Comparison of ENCODE assay signal across 28 mouse cellular contexts in genomic region chr10:19053524-19053923, GRCm38 (mm10). TPM values are rescaled to one million over a fixed set of nuclear protein-coding genes. Genes with fewer than 3 reads are reported as not detected.
DNase-seq lines count a peak whose midpoint lies in the region; ATAC-seq and TF ChIP-seq lines count a peak whose summit lies in the region.
"Had no signal": no experiment of that assay in that cellular context is flagged by ENCODE, and none has a peak within 500 bp of the region (broad histone marks: within the 10 kb centered on the region; RNA-seq: fewer than 3 reads in every experiment).

No protein-coding gene starts in this region.

- H3K79me2 ChIP-seq in macrophage (ENCODE audit: inconsistent target) = no peaks in the 10 kb centered on the region

- no peaks in the 10 kb centered on the region for H3K36me3 ChIP-seq in lung, postnatal 0 days (ENCODE audit: insufficient read depth, low read length)
- no peaks in the 10 kb centered on the region for H3K36me3 ChIP-seq in macrophage (ENCODE audit: inconsistent target)
- no peaks in the 10 kb centered on the region for H3K36me3 ChIP-seq in heart, embryonic 10.5 days
- no peaks in the 10 kb centered on the region for H3K36me3 ChIP-seq in midbrain, embryonic 14.5 days (ENCODE audit: control insufficient read depth, insufficient read depth, low read length)
- H3K36me3 ChIP-seq: embryonic facial prominence, embryonic 13.5 days; heart, embryonic 13.5 days; hindbrain, embryonic 15.5 days; liver, embryonic 12.5 days; midbrain, embryonic 13.5 days; neural tube, embryonic 13.5 days had no signal

- TF ChIP-seq CTCF in lung, postnatal 0 days (IDR thresholded peaks at IDR 0.05) = no peak

- H3K4me1 ChIP-seq in lung, postnatal 0 days (ENCODE audit: insufficient read depth, low read depth, low read length) = no peaks in the 10 kb centered on the region
- H3K4me1 ChIP-seq in heart, embryonic 10.5 days = no peaks in the 10 kb centered on the region
- no peaks in the 10 kb centered on the region for H3K4me1 ChIP-seq in midbrain, embryonic 14.5 days (ENCODE audit: control insufficient read depth, insufficient read depth, low read length)
- H3K4me1 ChIP-seq: embryonic facial prominence, embryonic 13.5 days; forebrain, embryonic 13.5 days; heart, embryonic 13.5 days; hindbrain, embryonic 15.5 days; liver, embryonic 12.5 days; midbrain, embryonic 13.5 days; neural tube, embryonic 13.5 days had no signal

- no peaks in the 10 kb centered on the region for H3K9me3 ChIP-seq in lung, postnatal 0 days (ENCODE audit: low read length)
- H3K9me3 ChIP-seq in heart, embryonic 10.5 days = no peaks in the 10 kb centered on the region
- no peaks in the 10 kb centered on the region for H3K9me3 ChIP-seq in midbrain, embryonic 14.5 days (ENCODE audit: control insufficient read depth, low read length)
- H3K9me3 ChIP-seq: embryonic facial prominence, embryonic 13.5 days; forebrain, embryonic 13.5 days; heart, embryonic 13.5 days; hindbrain, embryonic 15.5 days; liver, embryonic 12.5 days; megakaryocyte, embryonic 14.5 days; midbrain, embryonic 13.5 days; neural tube, embryonic 13.5 days had no signal

- no peak overlapping the region for H3K9ac ChIP-seq in lung, postnatal 0 days (replicated peaks; ENCODE audit: low read depth)
- H3K9ac ChIP-seq in midbrain, embryonic 14.5 days (replicated peaks; ENCODE audit: low read length) = no peak overlapping the region
- H3K9ac ChIP-seq: embryonic facial prominence, embryonic 13.5 days; forebrain, embryonic 13.5 days; heart, embryonic 13.5 days; hindbrain, embryonic 15.5 days; liver, embryonic 12.5 days; lung, embryonic 14.5 days; midbrain, embryonic 13.5 days; neural tube, embryonic 13.5 days had no signal

- no peak overlapping the region for H3K4me3 ChIP-seq in lung, postnatal 0 days (ENCODE audit: low read depth, low read length)
- no peak overlapping the region for H3K4me3 ChIP-seq in macrophage (ENCODE audit: inconsistent target)
- no peak overlapping the region for H3K4me3 ChIP-seq in heart, embryonic 10.5 days
- H3K4me3 ChIP-seq in midbrain, embryonic 14.5 days (replicated peaks; ENCODE audit: low read depth, low read length) = no peak overlapping the region
- H3K4me3 ChIP-seq: embryonic facial prominence, embryonic 13.5 days; erythroblast, embryonic 14.5 days; forebrain, embryonic 13.5 days; heart, embryonic 13.5 days; hindbrain, embryonic 15.5 days; liver, embryonic 12.5 days; megakaryocyte, embryonic 14.5 days; midbrain, embryonic 13.5 days; neural tube, embryonic 13.5 days had no signal

- no peaks in the 10 kb centered on the region for H3K27me3 ChIP-seq in lung, postnatal 0 days (replicated peaks; ENCODE audit: insufficient read depth, low read length)
- H3K27me3 ChIP-seq in heart, embryonic 10.5 days (ENCODE audit: insufficient read depth, poor library complexity, severe bottlenecking) = no peaks in the 10 kb centered on the region
- no peaks in the 10 kb centered on the region for H3K27me3 ChIP-seq in midbrain, embryonic 14.5 days (ENCODE audit: control insufficient read depth, insufficient read depth, low read length)
- H3K27me3 ChIP-seq: embryonic facial prominence, embryonic 13.5 days; forebrain, embryonic 13.5 days; heart, embryonic 13.5 days; hindbrain, embryonic 15.5 days; liver, embryonic 12.5 days; megakaryocyte, embryonic 14.5 days; midbrain, embryonic 13.5 days; neural tube, embryonic 13.5 days had no signal

- no peak overlapping the region for H3K4me2 ChIP-seq in lung, postnatal 0 days (replicated peaks; ENCODE audit: low read depth, low read length)
- no peak overlapping the region for H3K4me2 ChIP-seq in midbrain, embryonic 14.5 days (ENCODE audit: low read length)
- H3K4me2 ChIP-seq: embryonic facial prominence, embryonic 13.5 days; forebrain, embryonic 13.5 days; heart, embryonic 13.5 days; hindbrain, embryonic 15.5 days; liver, embryonic 12.5 days; lung, embryonic 14.5 days; midbrain, embryonic 13.5 days; neural tube, embryonic 13.5 days had no signal

- WGBS in lung, postnatal 0 days = 84% methylated on average over 1 of the region's 1 CpGs
- 0% methylated on average over 1 of the region's 1 CpGs for WGBS in macrophage (ENCODE audit: missing documents)
- 69% methylated on average over 1 of the region's 1 CpGs for WGBS in heart, embryonic 10.5 days
- WGBS in midbrain, embryonic 14.5 days = 62% methylated on average over 1 of the region's 1 CpGs

- no peak for ATAC-seq in lung, postnatal 0 days
- no peak for ATAC-seq in midbrain, embryonic 14.5 days (ENCODE audit: low FRiP score, low TSS enrichment)
- ATAC-seq: forebrain, embryonic 13.5 days; liver, embryonic 12.5 days; midbrain, embryonic 13.5 days had no signal

- H3K27ac ChIP-seq in lung, postnatal 0 days (ENCODE audit: low read length) = no peak overlapping the region
- H3K27ac ChIP-seq in macrophage = peak overlapping the region; percentile 54
- no peak overlapping the region for H3K27ac ChIP-seq in heart, embryonic 10.5 days
- H3K27ac ChIP-seq in midbrain, embryonic 14.5 days (replicated peaks; ENCODE audit: low read depth, low read length) = no peak overlapping the region
- H3K27ac ChIP-seq: embryonic facial prominence, embryonic 13.5 days; forebrain, embryonic 13.5 days; heart, embryonic 13.5 days; hindbrain, embryonic 15.5 days; liver, embryonic 12.5 days; midbrain, embryonic 13.5 days; neural tube, embryonic 13.5 days had no signal

- TF ChIP-seq EP300 in lung, postnatal 0 days (IDR thresholded peaks at IDR 0.05) = no peak

- peak; percentile 48 for DNase-seq in lung, postnatal 0 days (ENCODE audit: low spot score)
- no peak for DNase-seq in lung, adult 18-20 months
- peak; percentile 48 for DNase-seq in NIH3T3 (ENCODE audit: low read depth)
- DNase-seq in heart, embryonic 10.5 days (ENCODE audit: low spot score) = no peak
- no peak for DNase-seq in heart, adult 11 months
- DNase-seq in midbrain, embryonic 14.5 days = no peak
- DNase-seq: adrenal gland, postnatal 10 days; B cell, adult 2 months; cerebellum, adult 2 months; cerebellum, postnatal 25 days; embryo, embryonic 11 days; heart, adult 18-20 months; heart, postnatal 14 days; kidney, postnatal 25 days; layer of hippocampus, postnatal 36 days; lung, embryonic 14.5 days; right cerebral cortex, postnatal 4 days; thymus, postnatal 36 days had no signal

RNA-seq across cellular contexts. Expression of gene Tnfaip3, which starts 38.1 kb away (rescaled TPM):
- 4.9 and 9.5 TPM in 2 replicates for polyA plus RNA-seq in lung, postnatal 0 days (2015; fragmentation: Nextera tagmentation; extraction: Ambion mirVana)
- 1,000 to 10,000 TPM in 15 of 26 experiments, 100 to 1,000 TPM in 9, 10 to 100 TPM in 2; 39.9 to 4,056 (median 1,550) TPM for total RNA-seq in macrophage (2018; cell fraction: chromatin; rRNA removed)
- total RNA-seq in macrophage (2018; cell fraction: cytosol; rRNA removed) = 1,000 to 10,000 TPM in 4 of 26 experiments, 100 to 1,000 TPM in 14, 10 to 100 TPM in 8; 19.7 to 1,707 (median 322) TPM
- 1,000 to 10,000 TPM in 17 of 26 experiments, 100 to 1,000 TPM in 8, 10 to 100 TPM in 1; 40.8 to 3,646 (median 1,608) TPM for total RNA-seq in macrophage (2018; cell fraction: nucleus; rRNA removed)
- polyA plus RNA-seq in macrophage (2018) = 19.8 to 40.5 TPM (median 21.4 TPM) in 3 replicates
- 1.6 and 3.7 TPM in 2 replicates for polyA plus RNA-seq in heart, embryonic 10.5 days (2016; fragmentation: Nextera tagmentation; extraction: Ambion mirVana)
- polyA plus RNA-seq in midbrain, embryonic 14.5 days (2014; fragmentation: Nextera tagmentation; extraction: Ambion mirVana) = 1.8 and 3.1 TPM in 2 replicates

Comparison
In these comparisons a context has a peak if more than half of its experiments do, and no peak if none do; other contexts are left out.
1. DNase-seq: peak in lung, postnatal 0 days (single experiment) and NIH3T3 (single experiment); none in lung, adult 18-20 months (0 of 2), heart, embryonic 10.5 days (single experiment), heart, adult 11 months (single experiment) and midbrain, embryonic 14.5 days (single experiment).